Mouse (Mus musculus): ENCODE results near the gene Naa80.

- TF ChIP-seq CTCF (IDR thresholded peaks at IDR 0.05; ENCODE audit: extremely low read depth, insufficient read length, insufficient replicate concordance, low read depth, low read length) (no peak), POLR2A (IDR thresholded peaks at IDR 0.05; ENCODE audit: low read depth, low read length) (no peak)
Observed at GRCm38 (mm10) chr9:107542721-107543120, 36.0 kb upstream of the Naa80 start.

All from small intestine, adult 2 months (tissue).